Mouse (Mus musculus) gonadal fat pad, adult 2 months (tissue): ENCODE data around the gene Hist1h2bp. TPM values are rescaled to one million over a fixed set of nuclear protein-coding genes. Genes with fewer than 3 reads are reported as not detected.
"Not testable (repeated sequence)": the region's sequence is repeated elsewhere in the genome, so short reads cannot be mapped to it uniquely, and the experiment has no call there.

Source experiments
- DNase-seq: peaks from one replicate; pipeline ENCODE4 v3.0.0-alpha.2; 2012; ENCODE audit warnings: low read depth
- polyA plus RNA-seq: library from polyadenylated mRNA; depleted of rRNA; stranded (reverse); fragments of >200 nt; gene quantifications from 2 replicates; pipeline ENCODE4 v1.2.3, GENCODE M21; 2012; rRNA removed

Hist1h2bp gene
- polyA plus RNA-seq, result 1.3 and 4.4 TPM in 2 replicates

DNA sequence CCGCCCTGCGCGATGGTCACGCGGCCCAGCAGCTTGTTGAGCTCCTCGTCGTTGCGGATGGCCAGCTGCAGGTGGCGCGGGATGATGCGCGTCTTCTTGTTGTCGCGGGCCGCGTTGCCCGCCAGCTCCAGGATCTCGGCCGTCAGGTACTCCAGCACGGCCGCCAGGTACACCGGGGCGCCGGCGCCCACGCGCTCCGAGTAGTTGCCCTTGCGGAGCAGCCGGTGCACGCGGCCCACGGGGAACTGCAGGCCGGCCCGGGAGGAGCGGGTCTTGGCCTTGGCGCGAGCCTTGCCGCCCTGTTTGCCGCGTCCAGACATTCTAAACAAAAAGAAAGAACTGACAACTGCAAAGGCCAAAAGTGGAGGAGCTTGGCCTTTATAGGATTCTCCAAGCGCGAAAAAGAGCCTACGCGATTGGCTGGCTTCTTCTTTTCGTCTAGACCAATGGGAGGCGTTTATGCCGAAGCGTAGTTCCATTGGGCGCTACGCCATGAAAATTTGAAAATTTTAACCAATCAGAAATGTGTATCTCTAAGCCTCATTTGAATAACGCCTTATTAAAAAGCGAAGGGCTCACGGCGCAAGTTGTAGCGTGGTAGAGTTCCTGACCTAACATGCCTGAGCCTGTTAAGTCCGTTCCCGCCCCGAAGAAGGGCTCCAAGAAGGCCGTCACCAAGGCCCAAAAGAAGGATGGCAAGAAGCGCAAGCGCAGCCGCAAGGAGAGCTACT, at the start of gene Hist1h2bp, which contains the start of gene Hist1h2an:
Gene Hist1h2bp (plus strand): TSS at position 563 of the 731 bp plus-strand sequence.
Gene Hist1h2an (minus strand): TSS at position 320 of the 731 bp plus-strand sequence.
- DNase-seq, result peak; percentile 94

DNA sequence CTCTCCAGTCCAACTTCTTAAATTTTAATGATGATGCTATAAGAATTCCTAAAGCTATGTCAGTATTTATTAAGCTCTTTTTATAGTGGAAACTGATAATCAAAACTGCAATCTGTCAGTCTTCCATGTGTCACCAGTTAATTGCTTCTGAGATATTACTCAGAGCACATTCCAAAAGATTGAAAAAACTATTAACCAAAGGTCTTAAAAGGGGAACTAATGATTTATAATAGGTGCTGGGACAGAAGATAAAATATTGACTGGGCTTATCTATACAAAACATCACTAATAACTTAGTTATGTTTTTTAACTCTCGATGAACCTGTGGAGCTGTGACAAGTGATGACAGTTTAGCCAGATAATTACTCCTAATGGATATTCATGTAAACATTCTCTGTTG, 42.3 kb upstream of the Hist1h2bp start:
- no peak for DNase-seq

DNA sequence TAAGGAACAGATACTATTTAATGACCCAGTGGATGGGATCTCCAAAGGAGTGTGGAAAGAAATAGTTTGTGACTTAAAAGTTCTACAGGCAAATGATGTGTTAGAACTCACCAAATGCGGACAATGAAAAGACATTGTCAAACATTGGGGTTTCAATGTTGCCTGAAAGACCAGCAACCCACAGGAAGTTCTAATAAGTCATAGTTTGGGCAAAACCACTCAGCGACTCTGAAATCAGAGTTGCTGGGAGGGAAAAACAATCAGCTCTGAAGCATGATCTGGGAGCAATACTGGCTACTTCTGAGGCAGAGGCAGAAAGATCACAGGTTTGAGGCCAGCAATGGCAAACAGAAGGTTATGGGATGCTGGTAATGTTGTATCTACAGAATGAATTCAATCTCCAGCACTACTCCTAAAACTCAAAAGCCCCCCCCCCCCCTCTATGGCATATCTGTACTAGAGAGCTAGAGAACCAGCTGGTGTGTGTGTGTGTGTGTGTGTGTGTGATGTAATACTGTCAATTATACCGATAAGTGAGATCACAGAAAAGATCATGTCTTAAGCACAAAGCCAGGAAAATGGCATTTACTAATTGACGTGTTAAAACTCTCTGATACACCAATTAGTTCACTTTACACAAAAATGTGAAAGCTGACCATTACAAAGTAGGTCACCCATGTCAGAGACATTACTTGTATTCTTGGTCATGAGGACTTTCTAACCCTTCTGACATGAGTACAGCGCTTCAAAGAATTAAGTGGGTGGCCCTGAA, 37.7 kb upstream of the Hist1h2bp start:
- DNase-seq, result no peak

DNA sequence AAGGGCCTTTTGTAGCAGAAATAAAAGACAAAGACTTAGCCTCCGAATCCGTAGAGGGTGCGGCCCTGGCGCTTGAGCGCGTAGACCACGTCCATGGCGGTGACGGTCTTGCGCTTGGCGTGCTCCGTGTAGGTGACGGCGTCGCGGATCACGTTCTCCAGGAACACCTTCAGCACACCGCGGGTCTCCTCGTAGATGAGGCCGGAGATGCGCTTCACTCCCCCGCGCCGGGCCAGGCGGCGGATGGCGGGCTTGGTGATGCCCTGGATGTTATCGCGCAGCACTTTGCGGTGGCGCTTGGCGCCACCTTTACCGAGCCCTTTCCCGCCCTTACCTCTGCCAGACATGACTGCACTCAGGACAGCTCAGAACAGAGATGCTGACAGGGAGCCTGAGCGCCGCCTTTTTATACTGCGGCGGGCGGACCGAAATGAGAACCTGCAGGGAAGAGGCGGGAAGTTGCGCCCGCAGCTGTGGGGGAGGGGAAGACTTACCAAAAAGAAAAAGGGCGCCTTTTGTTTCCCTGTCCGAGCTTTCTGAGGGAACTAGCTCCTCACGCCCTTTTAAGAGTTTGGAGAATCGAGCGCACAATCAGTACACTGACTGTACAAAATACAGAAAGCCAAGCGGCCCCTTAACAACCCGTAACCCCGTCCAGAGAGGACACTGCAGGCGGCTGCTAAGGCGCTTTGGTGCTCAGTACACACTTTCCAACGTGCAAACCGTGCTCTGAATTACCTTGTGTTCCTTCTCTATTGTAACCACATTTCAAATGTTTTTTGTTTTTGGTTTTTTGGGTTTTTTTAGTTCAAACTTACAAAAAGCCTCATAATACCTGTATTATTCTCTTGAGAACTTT, 36.9 kb upstream of the Hist1h2bp start, which contains the start of gene Hist1h4k:
Gene Hist1h4k (minus strand): TSS at position 347 of the 859 bp plus-strand sequence.
- DNase-seq, result not testable (repeated sequence)

DNA sequence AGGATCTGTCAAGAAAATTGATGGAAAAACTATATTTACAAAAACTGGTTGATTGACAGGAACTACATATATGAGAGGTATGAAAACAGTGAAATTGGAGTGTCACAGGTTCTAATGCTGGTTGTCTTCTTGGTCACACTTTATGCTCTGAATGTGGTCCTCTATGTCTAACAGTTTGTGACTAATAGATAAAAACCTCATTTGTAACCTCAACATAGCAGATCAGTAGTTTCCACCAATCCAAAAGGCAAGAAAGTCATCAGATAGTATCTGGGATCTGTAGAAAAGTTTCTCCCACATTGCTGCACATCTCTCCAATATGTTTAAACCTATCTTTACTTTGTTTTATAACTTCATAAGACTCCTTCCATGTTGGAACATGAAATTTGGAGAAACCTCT, 35.8 kb upstream of the Hist1h2bp start:
- no peak for DNase-seq

DNA sequence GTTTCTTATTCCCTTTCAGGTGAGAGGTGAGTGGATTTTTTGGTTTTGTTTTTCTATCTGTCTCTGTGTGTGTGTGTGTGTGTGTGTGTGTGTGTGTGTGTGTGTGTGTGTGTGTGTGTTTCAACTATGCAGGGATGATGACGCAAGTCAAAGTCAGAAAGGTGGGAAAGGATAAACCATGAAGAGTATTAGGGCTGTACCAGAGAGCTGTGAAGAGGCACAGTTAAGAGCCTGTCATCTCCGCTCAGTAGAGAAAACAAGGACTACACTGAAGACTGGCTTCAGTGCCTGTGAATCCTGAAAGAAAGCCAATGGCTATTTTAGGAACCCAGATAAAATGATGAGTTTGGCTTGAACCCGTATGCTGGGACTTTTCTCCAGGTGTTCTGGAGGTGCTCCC, 35.4 kb upstream of the Hist1h2bp start:
- DNase-seq, result no peak

DNA sequence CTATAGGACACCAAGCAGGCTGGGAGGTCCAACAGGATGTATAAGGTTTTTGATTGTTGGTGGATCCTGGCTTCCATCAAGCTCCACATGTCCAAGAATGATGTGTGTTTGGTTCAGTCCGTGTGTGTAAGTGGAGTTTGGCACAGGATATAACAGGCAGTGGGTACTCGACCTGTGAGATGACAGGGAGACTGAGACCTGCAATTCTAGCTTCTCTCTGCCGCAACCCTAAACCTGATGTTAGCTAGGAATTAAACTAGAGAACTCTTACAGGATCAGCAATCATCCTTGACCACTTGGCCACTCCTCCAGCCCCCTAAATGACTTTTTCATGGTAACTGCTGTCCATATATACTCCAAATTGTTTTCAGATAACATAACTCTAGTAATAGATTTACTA, 34.9 kb upstream of the Hist1h2bp start:
- DNase-seq, result no peak

DNA sequence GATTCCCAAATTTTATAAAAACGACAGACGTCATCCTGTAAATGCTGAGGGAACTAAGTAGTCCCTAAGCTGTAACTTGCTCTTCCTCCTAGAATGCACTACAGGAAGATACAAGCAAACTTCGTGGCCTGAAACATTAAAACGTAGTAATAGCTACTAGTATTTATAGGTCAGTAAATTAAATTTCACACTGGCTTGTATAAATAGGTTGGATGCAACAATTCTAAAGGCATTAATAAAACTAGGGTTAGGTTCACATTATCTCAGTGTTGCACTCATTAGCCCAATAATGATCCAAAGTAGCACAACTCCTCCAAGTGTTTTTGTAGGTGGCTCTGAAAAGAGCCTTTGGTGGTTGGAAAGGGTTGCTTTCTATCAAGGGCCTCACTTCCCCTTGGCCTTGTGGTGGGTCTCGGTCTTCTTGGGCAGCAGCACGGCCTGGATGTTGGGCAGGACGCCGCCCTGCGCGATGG, 34.2 kb upstream of the Hist1h2bp start:
- no peak for DNase-seq

DNA sequence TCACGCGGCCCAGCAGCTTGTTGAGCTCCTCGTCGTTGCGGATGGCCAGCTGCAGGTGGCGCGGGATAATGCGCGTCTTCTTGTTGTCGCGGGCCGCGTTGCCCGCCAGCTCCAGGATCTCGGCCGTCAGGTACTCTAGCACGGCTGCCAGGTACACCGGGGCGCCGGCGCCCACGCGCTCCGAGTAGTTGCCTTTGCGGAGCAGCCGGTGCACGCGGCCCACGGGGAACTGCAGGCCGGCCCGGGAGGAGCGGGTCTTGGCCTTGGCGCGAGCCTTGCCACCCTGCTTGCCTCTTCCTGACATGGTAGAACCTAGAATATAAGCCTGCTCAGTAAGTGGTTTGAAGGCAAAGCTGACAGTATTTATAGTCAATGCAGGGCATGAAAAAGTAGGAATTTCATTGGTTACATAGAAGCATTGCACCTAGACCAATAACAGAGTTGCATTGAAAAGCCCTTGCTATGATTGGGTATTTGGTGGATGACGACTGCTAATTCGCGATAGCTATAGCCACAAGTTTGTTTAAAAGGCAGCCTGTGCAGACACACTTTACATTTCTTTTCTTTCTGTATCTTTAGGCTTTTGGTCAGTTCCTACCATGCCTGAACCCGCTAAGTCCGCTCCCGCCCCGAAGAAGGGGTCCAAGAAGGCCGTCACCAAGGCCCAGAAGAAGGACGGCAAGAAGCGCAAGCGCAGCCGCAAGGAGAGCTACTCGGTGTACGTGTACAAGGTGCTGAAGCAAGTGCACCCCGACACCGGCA, 33.6 kb upstream of the Hist1h2bp start, which contains the start of the genes Hist1h2ak and Hist1h2bn:
Gene Hist1h2ak (minus strand): TSS at position 304 of the 762 bp plus-strand sequence.
Gene Hist1h2bn (plus strand): TSS at position 600 of the 762 bp plus-strand sequence.
- peak; percentile 83 for DNase-seq

DNA sequence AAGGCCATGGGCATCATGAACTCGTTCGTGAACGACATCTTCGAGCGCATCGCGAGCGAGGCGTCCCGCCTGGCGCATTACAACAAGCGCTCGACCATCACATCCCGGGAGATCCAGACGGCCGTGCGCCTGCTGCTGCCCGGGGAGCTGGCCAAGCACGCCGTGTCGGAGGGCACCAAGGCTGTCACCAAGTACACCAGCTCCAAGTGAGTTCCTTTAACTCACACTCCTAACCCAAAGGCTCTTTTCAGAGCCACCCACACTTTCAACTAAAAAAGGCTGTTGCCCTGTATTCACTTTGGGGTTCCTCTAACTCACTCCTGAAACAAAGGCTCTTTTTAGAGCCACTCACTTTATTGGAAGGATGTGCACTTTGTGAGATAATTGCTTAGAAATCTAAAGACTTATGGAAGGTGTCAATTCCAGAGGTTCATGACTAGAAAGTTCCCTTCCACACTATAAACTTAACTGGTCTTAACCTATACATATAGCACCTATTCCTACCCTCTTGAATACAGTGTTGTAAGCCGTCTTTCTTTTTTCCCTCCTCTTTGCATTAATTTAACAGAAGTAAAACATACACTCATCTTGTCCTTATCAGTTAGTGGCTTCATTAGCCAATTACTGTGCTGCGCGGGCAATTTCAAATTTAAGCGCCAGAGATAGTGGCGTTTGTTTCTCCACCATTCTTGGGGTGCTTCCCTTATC, 32.8 kb upstream of the Hist1h2bp start:
- DNase-seq, result not testable (repeated sequence)

DNA sequence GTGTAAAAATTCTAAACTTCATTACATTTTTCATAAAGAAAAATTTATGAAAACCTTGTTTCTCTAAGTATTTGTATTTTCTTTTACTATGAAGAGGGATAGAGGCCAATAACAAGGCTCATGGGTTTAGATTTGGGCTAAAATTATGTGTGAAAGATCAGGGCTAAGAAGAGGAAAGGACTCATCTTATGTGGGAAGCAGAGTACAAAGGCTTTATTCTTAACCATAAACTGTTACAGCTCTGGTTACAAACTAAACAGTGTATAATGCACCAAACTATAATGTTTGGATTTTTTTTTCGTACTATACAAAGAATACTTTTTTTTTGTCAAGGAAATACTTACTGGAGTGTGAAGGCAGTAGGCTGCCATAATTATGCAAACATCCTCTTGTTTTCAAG, 31.6 kb upstream of the Hist1h2bp start:
- no peak for DNase-seq

DNA sequence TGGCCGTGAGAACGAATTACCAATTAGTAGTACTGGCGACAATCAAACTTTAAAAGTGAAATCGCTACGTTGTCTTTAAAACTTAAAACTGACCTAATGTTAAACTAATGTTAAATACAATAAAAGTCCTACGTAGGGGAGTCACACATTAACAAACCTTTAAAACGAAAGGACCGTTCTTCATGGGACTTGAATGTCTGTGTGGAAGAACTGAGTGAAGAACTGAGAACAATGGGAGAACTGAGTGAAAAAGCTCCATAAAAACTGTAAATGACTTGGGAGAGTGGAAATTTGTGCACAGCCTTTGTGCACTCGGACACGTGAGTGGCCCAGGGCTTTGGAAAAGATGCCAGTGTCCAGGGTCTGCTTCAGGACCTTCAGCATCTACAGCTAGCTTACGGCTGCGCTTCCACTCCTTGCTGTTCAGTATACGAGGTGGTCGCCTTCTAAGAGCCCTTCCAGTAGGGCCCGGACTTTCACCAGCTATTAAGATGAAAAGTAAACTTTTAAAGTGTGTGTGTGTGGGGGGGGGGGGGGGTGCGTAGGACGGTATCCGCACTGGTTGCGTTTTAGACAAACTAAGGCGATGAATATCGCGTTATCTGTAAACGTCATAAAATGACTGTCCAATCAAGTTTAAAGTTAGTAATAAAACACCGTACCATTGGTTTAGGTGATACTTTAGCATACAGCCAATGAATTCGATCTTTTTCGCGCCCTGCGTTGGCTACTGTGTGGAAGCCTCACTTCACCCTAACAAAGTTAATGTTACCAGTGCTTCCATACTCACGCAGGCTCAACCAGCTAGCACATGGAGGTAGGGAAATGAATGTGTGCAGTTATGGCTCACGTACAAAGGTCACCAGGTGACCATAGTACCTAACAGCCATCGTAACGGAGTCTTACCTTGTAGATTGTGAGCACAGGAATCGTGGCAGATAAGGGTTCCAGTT, 8.2 kb upstream of the Hist1h2bp start:
- DNase-seq, result no peak

DNA sequence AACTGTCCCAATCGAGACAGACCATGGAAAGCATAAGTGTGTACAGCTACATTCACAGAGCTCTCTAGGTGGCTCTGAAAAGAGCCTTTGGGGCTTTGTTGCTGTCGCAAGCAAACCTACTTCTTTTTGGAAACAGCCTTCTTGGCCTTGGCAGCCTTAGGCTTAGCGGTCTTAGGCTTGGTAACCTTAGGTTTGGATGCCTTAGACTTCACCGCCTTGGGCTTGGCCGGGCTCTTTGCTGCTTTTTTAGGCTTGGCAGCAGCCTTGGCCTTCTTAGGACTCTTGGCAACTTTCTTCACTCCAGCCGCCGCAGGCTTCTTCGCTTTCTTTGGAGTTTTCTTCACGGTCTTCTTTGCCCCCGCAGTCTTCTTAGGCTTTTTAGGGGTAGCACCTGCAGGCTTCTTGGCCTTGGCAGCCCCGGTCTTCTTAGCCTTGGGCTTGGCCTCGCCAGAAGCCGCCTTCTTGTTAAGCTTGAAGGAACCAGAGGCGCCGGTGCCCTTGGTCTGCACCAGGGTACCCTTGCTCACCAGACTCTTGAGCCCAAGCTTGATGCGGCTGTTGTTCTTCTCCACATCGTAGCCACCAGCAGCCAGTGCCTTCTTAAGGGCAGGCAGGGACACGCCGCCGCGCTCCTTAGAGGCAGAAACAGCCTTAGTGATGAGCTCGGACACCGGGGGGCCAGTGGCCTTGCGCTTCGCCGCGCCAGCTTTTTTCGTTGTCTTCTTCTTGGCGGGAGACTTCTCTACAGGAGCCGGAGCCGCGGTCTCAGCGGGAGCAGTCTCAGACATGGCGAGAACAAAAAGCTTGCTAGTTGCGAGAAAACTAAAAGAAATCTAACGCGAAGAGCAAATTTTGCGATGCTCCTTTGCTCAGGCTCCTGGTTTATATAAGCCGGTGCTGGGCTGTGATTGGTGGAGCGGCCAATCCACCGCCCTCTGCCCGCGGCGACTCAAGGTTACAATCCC, 7.2 kb upstream of the Hist1h2bp start, which contains the start of gene Hist1h1b:
Gene Hist1h1b (minus strand): TSS at position 859 of the 965 bp plus-strand sequence.
- no peak for DNase-seq

DNA sequence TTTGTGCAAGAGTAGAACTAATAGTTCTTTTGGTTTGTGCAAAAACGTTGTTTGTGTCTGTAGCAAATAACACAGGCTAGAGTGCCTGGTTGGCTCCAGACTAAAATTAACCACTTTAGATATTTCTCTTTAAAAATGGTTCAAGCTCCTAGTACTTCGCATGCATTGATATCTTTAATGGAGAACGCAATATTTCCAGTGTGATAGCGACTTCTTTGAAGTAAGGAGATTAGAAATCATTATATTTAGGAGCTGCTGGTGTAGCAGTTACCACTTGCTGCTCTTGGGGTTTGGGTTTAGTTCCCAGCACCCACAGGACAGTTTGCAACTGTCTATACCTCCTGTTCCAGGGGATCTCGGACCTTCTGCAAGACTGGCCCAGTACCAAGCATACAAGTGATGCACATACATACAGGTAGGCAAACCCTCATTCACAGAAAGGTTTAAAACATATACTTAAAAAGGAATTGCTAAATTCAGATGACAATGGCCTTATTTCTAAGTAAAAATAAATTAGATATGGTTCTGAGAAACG, 6.2 kb upstream of the Hist1h2bp start:
- no peak for DNase-seq

DNA sequence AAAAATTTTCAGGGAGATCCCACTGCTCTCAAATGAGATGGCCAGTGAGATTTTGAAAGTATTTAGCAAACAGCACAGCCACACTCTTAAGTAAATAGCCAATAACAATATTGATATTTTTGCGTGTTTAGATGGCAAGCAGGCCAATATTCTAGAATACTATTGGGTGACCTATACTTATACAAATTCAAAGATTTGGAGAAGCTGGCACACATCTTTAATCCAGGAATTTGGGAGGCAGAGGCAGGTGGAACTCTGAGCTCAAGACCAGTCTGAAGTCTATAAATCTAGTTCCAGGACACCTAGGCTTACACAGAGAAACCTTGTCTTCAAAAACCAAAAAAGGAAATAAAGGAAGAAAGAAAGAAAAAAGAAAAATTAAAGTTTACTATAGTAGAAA, 5.6 kb upstream of the Hist1h2bp start:
- no peak for DNase-seq

DNA sequence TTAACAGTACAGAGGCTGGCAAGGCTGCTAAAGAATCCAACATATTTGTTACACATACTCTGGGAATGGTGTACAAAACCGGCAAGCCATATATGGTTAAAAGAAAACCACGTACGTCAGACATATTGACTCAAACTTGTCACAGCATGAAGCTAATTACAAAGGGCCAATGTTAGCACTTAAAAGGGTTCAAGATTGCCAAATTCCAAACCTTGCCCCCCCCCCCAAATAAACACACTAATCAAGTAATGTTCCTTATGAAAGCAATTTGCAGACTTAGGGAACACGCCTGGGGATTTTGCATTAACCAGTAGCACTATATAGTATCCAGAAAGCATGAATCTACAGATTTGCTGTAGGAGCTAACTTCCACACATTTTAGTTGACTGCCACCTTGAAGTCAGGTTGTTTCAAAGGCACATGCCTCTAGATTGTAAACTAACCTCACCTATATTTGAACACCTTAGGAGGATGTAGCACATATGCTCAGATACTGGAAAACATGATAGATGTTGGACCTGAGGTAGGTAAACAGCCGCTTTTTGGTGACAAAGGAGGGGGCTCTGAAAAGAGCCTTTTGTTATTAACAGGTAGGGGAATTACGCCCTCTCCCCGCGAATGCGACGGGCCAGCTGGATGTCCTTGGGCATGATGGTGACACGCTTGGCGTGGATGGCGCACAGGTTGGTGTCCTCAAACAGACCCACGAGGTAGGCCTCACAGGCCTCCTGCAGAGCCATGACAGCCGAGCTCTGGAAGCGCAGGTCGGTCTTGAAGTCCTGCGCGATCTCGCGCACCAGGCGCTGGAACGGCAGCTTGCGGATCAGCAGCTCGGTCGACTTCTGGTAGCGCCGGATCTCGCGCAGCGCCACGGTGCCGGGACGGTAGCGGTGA, 4.7 kb upstream of the Hist1h2bp start:
- DNase-seq, result not testable (repeated sequence)
